ENCODE assay signal across 13 mouse cellular contexts in the genomic region with DNA sequence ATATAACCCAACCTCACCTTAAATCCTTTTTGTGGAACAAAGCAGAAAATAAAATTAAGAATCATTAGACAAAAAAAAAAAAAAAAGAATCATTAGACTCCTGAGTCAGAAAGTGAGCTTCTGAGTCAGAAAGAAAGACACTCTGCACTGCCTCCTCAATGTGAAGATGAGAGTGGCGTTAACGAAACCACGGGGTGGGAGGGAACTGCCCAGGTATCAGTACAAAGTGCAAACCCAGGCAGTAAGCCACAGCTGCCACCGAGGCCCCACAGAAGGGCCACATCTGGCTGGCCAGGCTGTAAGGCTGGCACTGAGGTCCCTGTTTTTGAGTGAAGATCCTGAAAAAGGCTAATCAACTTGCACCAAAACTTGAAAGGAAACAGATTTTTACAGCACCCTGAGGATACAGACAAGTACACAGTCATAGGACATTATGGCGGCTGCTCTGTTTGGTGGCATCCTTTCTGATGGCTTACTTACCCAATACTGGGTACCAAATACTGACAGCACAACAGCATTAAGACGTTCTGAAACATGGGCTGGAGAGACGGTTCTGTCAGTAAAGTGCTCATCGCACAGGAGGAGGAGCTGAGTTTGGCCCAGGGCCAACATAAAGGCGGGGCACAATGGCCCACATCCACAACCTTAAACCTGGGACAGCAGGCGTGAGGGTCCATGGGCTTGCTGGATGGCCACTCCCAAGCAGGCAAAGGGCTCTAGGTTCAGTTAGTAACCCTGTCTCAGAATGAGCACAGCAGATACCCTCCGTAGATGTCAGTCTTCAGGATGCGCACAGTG. TPM values are rescaled to one million over a fixed set of nuclear protein-coding genes. Genes with fewer than 3 reads are reported as not detected.
DNase-seq lines count a peak whose midpoint lies in the region; ATAC-seq and TF ChIP-seq lines count a peak whose summit lies in the region.
"Had no signal": no experiment of that assay in that cellular context is flagged by ENCODE, and none has a peak within 500 bp of the region (broad histone marks: within the 10 kb centered on the region; RNA-seq: fewer than 3 reads in every experiment).

No protein-coding gene starts in this region.

- H3K4me2 ChIP-seq in kidney, embryonic 15.5 days, result no peak overlapping the region
- H3K4me2 ChIP-seq: embryonic facial prominence, embryonic 13.5 days had no signal

- H3K36me3 ChIP-seq in kidney, adult 2 months (ENCODE audit: control insufficient read depth, insufficient read depth, low read length), result peaks cover 8% of the 10 kb centered on the region
- peaks cover 75% of the 10 kb centered on the region for H3K36me3 ChIP-seq in kidney, embryonic 15.5 days
- peaks cover 51% of the 10 kb centered on the region for H3K36me3 ChIP-seq in E14TG2a.4 (ENCODE audit: insufficient read depth, low read length)

- no peaks in the 10 kb centered on the region; the same call in 1 of the 2 replicates for H3K4me1 ChIP-seq in kidney, adult 2 months (ENCODE audit: control insufficient read depth, insufficient read depth, low read length)
- H3K4me1 ChIP-seq in kidney, embryonic 15.5 days, result no peaks in the 10 kb centered on the region
- H3K4me1 ChIP-seq in E14TG2a.4 (replicated peaks; ENCODE audit: low read depth, low read length), result peaks cover 10% of the 10 kb centered on the region
- H3K4me1 ChIP-seq: embryonic facial prominence, embryonic 13.5 days had no signal

- TF ChIP-seq POLR2A in kidney, adult 2 months (IDR thresholded peaks at IDR 0.05; ENCODE audit: low read depth, low read length), result no peak

- H3K27me3 ChIP-seq in kidney, adult 2 months (replicated peaks; ENCODE audit: control insufficient read depth, insufficient read depth, low read length), result no peaks in the 10 kb centered on the region
- no peaks in the 10 kb centered on the region for H3K27me3 ChIP-seq in kidney, embryonic 15.5 days
- H3K27me3 ChIP-seq in E14TG2a.4 (ENCODE audit: insufficient read depth, low read length), result no peaks in the 10 kb centered on the region
- H3K27me3 ChIP-seq: embryonic facial prominence, embryonic 13.5 days had no signal

- ATAC-seq in kidney, embryonic 15.5 days (replicated peaks; ENCODE audit: low FRiP score), result no peak
- 0 out of 2 replicates have a peak, but pooled peaks have one; percentile 25 for ATAC-seq in common myeloid progenitor, adult 5-6 weeks (replicated peaks; ENCODE audit: low read depth, poor library complexity, severe bottlenecking)
- ATAC-seq in megakaryocyte progenitor cell, adult 5-6 weeks (replicated peaks; ENCODE audit: poor library complexity), result peak; percentile 60

- TF ChIP-seq CTCF in kidney, adult 2 months (conservative IDR thresholded peaks at IDR 0.05; ENCODE audit: insufficient read depth, insufficient read length, low read depth, low read length), result no peak
- no peak for TF ChIP-seq CTCF in E14TG2a.4 (conservative IDR thresholded peaks at IDR 0.05; ENCODE audit: low read length)
- TF ChIP-seq CTCF in gastrocnemius, adult 2 months (IDR thresholded peaks at IDR 0.05), result no peak

- no peak overlapping the region for H3K9ac ChIP-seq in kidney, embryonic 15.5 days
- H3K9ac ChIP-seq: embryonic facial prominence, embryonic 13.5 days had no signal

- peak; percentile 33 for DNase-seq in kidney, adult 2 months
- DNase-seq in gastrocnemius, adult 18-20 months (ENCODE audit: low spot score), result no peak
- no peak for DNase-seq in gastrocnemius, adult 2 months
- DNase-seq: gastrocnemius, postnatal 10 days; liver; lung, postnatal 4 days; midbrain, embryonic 14.5 days; thymus, postnatal 25 days had no signal

- no peaks in the 10 kb centered on the region for H3K9me3 ChIP-seq in kidney, embryonic 15.5 days (replicated peaks)
- H3K9me3 ChIP-seq in E14TG2a.4 (ENCODE audit: low read length), result no peaks in the 10 kb centered on the region
- H3K9me3 ChIP-seq: embryonic facial prominence, embryonic 13.5 days had no signal

- H3K27ac ChIP-seq in kidney, adult 2 months (ENCODE audit: insufficient read depth, low read depth, low read length), result no peak overlapping the region
- no peak overlapping the region for H3K27ac ChIP-seq in kidney, embryonic 15.5 days
- no peak overlapping the region for H3K27ac ChIP-seq in gastrocnemius, adult 2 months
- H3K27ac ChIP-seq: embryonic facial prominence, embryonic 13.5 days had no signal

- intact Hi-C loops in gastrocnemius, adult 2 months (cut with DNase I), result no loop called here

- H3K4me3 ChIP-seq in kidney, adult 2 months (ENCODE audit: insufficient read depth, low read depth, low read length), result no peak overlapping the region
- H3K4me3 ChIP-seq in kidney, embryonic 15.5 days (replicated peaks), result no peak overlapping the region
- H3K4me3 ChIP-seq in E14TG2a.4 (replicated peaks; ENCODE audit: low read length), result 0 out of 2 replicates have a peak overlapping the region, but pooled peaks have one; percentile 32
- no peak overlapping the region for H3K4me3 ChIP-seq in gastrocnemius, adult 2 months
- H3K4me3 ChIP-seq: embryonic facial prominence, embryonic 13.5 days had no signal

- WGBS in kidney, adult 2 months, result 65% methylated on average over 12 of the region's 12 CpGs
- WGBS in kidney, embryonic 15.5 days, result 87% methylated on average over 12 of the region's 12 CpGs

RNA-seq across cellular contexts. Expression of a gene that starts 16.7 kb away (rescaled TPM):
- polyA plus RNA-seq in kidney, adult 2 months (2012; rRNA removed), result 23.9 and 27.7 TPM in 2 replicates
- 5.8 and 7.0 TPM in 2 replicates for polyA plus RNA-seq in kidney, embryonic 15.5 days (2015; fragmentation: Nextera tagmentation; extraction: Ambion mirVana)
- total RNA-seq in common myeloid progenitor, adult 5-6 weeks (2017), result 20.9 and 21.1 TPM in 2 replicates
- total RNA-seq in megakaryocyte progenitor cell, adult 5-6 weeks (2015), result 24.0 and 26.8 TPM in 2 replicates
- total RNA-seq in megakaryocyte progenitor cell, adult 5-6 weeks (2017), result 10.4 and 13.7 TPM in 2 replicates
- 10 to 100 TPM; 11.8 to 12.2 TPM for total RNA-seq in gastrocnemius, adult 18-20 months (2021)
- 10 to 100 TPM; 12.7 to 13.9 TPM for total RNA-seq in gastrocnemius, adult 2 months (2021)

RNA-seq across cellular contexts. Expression of a gene that starts 43.1 kb away (rescaled TPM):
- 15.1 and 16.4 TPM in 2 replicates for polyA plus RNA-seq in kidney, adult 2 months (2012; rRNA removed)
- 39.7 and 40.5 TPM in 2 replicates for polyA plus RNA-seq in kidney, embryonic 15.5 days (2015; fragmentation: Nextera tagmentation; extraction: Ambion mirVana)
- total RNA-seq in common myeloid progenitor, adult 5-6 weeks (2017), result 11.3 and 12.9 TPM in 2 replicates
- total RNA-seq in megakaryocyte progenitor cell, adult 5-6 weeks (2015), result 20.1 TPM in 2 replicates
- 18.9 and 19.1 TPM in 2 replicates for total RNA-seq in megakaryocyte progenitor cell, adult 5-6 weeks (2017)
- 1 to 10 TPM; 2.6 to 5.1 TPM for total RNA-seq in gastrocnemius, adult 18-20 months (2021)
- 1 to 10 TPM; 4.3 to 6.3 TPM for total RNA-seq in gastrocnemius, adult 2 months (2021)
